Mouse (Mus musculus) CD4-positive, CD25-positive, alpha-beta regulatory T cell, adult 2 months (primary cell): ENCODE results near the gene Tm4sf4.

ENCODE experiments used
- DNase-seq: peaks from one replicate; pipeline ENCODE4 v3.0.0-alpha.2; 2012; ENCODE audit warnings: low read depth, low spot score

Tm4sf4 gene

DNA sequence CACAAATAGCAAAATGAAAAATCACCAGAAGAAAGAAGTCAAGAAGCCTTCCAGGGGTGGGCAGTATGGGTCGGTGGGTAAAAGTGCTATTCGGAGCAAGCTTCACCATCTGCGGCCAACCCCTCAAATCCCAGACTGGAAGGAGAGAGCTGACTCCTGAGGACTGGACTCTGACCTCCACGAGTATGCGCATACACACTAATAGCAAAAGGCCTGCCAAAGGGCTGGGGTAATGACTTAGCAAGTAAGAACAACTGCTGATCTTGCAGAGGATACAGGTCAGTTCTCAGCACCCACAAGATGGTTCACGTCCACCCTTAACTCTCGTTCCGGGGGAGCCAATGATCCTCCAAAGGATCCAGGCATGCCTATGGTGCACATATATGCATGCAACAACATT, 49.3 kb downstream of the Tm4sf4 start:
- no peak for DNase-seq

DNA sequence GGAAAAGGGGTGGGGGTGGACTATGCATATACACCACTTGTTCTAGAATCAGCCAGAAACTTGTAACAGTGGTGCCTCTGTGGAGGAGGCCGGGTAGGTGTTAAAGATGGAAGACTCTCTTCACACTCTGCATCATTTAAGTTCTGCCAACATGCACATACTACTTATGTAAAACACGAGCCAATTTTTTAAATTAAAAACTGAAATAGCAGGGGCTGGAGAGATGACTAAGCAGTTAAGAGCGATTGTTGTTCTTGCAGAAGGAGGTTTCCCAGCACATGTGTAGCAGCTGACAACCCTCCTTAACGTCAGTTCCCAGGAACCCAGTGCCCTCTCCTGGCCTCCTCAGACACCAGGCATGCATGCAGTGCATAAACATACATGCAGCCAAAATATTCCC, 55.5 kb downstream of the Tm4sf4 start:
- DNase-seq = no peak

DNA sequence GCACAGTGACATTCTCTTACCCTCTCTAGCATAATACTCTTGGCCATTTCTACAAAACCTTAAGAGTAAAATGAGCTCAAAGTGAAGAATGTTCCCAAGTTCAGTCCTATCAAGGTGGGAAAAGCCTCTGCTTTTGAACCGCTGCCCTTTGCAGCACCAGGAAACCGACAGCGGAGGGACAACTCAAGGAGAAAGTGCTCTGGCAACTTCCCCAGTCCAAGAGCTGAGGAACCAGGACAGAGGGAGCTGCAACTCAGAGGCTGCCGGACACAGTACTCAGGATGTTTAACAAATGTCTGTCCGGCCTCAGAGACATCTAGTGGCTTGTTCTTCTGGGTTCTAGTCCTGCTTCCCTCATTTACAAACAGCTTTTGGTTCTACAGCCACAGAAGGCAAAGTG, 56.9 kb downstream of the Tm4sf4 start:
- DNase-seq = no peak

DNA sequence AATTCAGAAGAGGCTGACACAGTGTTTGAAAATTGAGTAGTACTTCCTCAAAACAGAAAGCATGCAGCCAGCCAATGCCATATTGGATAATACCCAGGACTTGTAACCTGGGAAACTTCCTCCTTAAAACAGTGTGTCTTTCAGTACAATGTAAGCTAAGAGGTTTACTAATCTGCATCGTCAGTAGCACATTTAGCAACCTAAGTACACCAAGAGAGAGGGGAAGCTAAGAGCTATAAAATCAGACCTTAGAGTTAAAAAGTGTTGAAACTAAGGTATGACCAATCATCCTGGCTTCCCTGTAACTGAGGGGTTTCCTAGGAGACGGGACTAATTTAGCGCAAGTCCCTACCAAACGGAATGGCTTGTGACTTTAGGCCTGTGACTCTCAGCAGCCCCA, 61.0 kb downstream of the Tm4sf4 start:
- no peak for DNase-seq

DNA sequence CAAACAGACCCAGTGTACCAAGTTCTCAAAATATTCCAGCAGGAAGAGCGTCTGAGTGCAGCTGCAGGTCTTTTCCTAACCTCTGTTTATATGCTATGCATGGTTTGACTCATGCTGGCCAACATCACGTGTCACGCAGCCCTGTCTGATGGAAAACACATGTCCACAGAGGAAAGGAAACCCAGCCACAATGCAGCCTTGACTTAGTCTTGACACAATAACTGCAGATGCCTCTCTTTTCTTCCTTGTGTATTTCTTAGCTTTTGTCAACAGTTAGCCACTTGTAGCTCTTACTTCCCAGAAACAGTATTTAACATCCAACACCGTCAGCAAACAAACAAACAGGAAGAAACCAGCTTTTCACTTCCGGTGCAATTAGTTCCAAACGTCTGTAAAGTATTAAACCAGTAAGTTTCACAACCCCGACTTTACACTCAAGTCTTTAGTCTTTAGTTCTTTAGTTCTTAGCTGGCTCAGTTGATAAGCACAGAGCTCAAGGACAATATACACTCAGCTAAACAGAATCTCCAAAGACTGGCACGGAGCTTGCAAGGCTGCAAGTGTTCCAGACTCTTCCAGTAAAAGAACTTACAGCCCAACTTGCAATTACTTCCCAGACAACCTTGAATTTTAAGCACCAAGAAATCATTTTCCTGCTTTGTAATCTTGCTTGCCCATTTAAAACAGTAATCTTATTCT, 62.5 kb downstream of the Tm4sf4 start:
- no peak for DNase-seq
